Mouse (Mus musculus): ENCODE measurements around the gene Col4a6.

Gene Col4a6

DNA sequence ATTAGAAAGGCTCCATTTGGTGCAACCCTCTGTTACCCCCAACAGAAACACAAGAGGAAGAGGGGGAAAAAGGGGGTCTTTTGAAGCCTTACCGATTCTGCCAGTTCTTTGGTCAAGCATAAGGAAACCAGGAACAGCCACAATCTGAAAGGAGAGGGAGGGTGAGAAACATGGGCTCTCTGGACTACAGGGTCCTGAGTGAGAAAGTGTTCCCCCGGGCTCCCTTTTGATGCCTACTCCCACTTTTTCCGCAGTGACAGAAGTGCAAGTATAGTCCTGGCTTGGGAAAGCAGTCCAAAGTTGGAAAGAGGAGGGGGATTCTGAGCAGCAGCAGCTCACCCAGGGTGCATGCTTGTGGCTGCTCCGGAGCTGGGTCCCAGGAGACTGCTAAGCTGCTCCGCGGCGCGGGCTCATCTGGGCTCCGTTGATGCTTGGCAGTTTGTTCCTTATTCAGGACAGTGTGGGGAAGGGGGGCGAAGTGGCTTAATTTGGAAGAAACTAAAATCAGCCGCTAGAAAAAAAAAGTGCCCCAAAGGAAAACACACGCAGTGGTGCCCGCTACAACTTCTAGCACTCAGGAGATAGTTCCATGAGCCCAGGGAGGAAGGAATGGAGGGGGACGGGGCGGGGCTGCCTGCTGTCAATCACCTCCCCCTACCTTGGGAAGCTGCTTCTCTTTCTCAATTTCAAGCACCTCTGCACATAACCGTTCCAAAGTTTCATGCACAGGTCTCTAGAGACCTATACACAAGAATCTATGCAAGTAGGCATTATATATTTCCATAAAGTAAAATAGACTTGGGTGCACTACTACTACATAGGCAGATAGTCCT lies at the start of gene Col4a6:
Gene Col4a6, minus strand, starts transcription at position 607 of the 833 bp plus-strand sequence.
- DNase-seq: no peak

DNA sequence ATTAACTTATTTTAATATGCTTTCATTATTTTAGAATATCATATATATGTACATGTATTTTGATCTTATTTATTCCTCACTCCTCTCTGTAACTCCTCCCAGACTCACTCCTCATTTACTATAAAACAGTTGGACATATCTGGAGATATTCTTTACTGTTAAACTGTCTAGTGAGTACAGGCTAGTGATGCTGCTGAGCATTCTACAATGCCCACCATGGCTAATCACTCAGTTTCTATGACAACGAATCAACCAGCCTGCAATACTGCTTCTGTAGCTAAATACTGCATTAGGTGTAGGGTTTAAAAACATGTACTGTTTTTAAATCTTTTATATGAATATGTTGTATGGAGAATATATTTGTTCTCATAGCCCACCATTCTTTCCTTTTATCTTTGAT lies 29.2 kb upstream of the Col4a6 start:
- no peak for DNase-seq

DNA sequence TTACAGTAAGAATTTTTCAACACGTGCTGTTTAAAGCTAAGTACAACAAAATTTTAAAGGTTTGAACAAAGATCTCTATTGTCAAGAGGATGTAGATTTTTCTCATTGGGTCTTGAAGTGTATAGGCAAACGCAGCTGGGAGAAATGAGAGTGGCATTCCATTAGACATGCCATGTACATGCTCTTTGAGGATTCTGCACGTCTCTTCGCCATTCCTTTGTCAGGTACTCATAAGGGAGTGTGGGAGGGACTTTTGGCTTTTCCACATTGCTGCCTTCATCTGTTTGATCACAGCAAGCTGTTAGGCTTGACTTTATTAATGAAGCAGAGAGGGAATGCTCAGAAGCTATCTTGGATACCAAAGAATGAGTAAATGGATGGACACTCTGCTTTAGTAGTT lies 20.7 kb upstream of the Col4a6 start:
- no peak for DNase-seq

GRCm38 (mm10) chrX:141475566-141476327 lies 1.9 kb upstream of the Col4a6 start:
- DNase-seq: no peak

GRCm38 (mm10) chrX:141475110-141475509 lies 1.2 kb upstream of the Col4a6 start, which contains the start of gene Col4a5:
Gene Col4a5, plus strand, starts transcription at chrX:141475385.
- DNase-seq: peak in 1 of 2 experiments; percentile 3

DNA sequence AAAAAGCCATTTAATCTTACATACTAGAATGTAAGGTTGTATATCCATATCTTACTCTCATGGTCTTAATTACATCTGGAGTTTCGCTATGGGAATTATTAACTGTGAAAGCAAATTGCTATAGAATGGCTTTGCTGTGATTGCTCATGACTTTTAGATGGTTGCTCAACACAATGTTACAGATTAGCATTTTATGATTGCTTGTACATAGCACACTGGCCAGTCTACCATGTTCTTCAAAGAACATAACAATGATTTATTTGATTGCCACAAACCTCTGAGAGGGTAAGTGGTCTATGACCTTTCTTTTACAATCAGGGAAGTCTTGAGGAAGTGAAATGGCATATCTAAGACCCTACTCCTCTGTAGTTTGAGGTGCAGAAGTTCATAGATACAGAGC lies 25.9 kb downstream of the Col4a6 start:
- DNase-seq: no peak

DNA sequence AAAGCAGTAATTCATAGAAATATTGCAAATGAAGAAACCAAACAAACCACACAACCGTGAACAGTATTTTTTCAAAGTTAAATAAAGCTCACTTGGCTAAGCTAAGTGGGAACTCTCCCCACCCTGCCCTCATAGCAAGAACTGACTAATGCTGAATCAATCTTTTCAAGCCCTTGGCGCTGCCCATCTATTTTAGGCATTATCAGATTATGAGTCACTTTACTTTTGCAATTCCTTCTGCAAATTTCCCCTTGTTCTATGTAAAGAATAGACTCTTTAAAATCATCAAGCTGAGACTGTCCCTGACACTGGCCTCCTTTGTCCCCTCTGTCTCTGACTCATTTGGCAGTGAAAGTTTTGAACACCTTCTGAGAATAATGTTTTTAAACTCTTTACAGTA lies 34.5 kb downstream of the Col4a6 start:
- no peak for DNase-seq

DNA sequence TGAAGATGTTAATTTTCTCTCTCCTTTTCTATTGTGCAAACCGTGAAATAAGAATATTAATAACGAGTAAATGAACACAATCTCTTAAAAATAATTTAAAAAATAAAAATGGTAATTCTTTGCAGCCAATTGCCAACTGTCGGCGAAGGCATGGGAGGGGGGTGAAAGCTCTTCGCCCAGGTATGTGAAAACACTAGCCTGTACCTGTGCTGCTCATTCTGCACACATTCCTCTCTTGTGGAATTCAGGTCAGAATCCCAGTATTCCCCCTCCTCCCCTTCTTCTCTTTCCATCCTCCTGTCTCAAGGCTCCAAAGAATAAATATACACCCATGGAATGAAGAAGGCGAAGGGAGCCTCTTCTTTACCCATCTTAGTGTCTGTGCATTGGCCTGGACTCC lies 37.1 kb downstream of the Col4a6 start:
- DNase-seq: no peak

GRCm38 (mm10) chrX:141415318-141415717 lies 58.6 kb downstream of the Col4a6 start:
- DNase-seq: no peak

DNA sequence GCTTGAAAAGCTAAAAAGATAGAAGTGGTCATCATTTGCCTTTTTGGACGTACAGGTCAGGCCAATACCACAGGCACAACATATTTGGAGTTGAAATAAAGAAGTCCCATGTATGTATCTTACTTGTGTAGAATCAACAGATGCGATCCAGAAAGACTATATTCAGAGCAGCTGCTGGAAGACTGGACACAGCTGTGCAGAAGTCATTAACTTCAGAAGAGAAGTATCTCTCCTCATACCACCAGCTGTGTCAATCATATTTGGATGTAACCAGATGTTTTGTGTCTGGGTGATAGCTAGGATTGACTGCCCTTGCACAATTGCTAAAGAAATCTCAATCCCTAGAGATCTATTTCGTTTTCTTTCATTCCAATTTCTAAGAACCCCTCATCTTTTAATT lies 77.6 kb downstream of the Col4a6 start:
- DNase-seq: no peak

DNA sequence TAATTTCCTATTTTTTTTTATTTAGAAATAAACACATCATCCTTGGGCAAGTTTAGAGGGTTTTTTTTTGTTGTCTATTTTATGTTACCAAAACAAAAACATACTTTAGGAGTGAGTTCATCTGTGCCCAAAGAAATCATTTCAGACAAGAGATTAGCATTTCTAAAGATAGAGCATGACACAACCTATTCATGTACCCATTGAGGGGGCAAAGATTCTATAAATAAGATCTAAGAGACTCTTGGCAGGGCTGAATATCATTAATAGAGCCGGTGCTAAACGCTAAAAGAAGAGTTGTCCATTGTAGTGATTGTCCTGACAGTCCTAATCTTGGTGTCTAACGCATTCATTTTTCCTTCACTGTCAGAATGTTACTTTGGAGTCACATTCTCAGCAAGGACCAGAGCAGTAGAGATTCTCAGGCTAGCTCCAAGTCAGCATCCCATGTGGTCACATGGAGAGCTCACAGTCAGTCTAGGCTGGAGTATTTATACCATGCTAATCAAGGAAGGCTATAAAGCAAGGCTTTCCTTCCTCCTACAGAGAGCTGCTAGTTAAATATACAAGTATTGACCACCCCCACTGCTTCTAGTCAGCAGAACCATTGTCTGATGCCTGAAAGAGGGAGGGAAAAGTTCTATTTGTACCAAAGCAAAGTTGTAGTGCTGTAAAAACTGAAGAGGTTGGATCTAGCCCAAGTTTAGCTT lies 88.3 kb downstream of the Col4a6 start:
- no peak for DNase-seq

DNA sequence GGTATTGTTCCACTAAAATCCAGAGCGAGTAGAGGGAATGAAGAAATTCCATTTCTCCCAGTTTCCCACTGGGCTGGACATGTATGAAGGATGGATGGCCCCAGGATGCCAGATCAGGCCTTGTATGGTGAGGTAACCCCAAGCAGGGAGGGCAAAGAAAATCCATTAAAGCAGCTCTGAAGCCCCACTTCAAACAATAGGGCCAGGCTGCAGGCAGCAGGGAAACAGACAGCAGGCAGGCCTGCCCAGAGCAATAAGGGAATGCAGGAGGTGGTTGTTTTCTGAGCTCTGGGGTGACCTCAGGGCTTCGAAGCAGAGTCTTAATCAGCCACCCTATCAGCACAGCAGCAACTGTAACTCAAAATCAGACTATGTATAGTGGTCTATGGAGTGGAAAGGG lies 89.2 kb downstream of the Col4a6 start:
- DNase-seq: no peak

- no peak for DNase-seq
Measured at GRCm38 (mm10) chrX:141370276-141370675, 103.6 kb downstream of the Col4a6 start.

GRCm38 (mm10) chrX:141363331-141363730 lies 110.5 kb downstream of the Col4a6 start:
- no peak for DNase-seq

DNA sequence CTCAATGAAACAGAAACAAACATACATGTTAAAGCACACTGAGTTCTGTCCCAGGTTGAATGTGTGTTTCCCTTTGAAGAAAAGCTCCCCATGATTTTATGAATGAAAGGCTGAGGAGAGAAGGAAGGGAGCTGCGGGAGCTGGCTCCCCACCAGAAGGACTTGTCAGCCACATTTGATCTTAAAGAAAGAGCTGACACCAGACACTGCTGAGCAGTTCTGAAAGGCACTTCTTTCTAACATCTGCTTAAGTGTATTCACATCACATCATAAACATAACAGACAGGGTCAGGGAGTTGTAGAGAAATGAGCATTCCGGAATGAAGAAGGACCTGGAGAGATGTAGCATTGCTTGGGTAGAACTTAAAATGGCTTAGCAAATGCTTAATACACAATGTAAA lies 132.5 kb downstream of the Col4a6 start:
- DNase-seq: no peak

GRCm38 (mm10) chrX:141328044-141328443 lies 145.8 kb downstream of the Col4a6 start:
- DNase-seq: no peak

DNA sequence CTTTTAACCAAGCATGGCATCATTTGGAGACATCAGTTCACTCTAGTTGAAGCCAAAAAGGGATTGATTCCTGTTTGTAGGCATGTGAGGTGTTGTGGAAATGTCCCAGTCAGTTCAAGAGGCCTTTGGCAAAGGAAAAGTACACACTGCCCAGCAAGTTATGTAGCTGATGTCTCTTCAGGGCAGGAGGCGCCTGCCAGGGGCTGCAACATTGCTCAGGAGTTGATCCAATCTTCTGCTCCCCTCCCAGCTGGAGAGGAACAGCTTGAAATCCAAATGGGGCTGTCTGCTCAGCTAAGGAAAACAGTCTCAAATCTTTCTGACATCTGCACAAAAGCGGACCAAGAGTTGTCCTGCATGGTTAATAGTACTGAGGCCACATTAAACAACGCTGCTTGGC lies 149.7 kb downstream of the Col4a6 start:
- no peak for DNase-seq

DNA sequence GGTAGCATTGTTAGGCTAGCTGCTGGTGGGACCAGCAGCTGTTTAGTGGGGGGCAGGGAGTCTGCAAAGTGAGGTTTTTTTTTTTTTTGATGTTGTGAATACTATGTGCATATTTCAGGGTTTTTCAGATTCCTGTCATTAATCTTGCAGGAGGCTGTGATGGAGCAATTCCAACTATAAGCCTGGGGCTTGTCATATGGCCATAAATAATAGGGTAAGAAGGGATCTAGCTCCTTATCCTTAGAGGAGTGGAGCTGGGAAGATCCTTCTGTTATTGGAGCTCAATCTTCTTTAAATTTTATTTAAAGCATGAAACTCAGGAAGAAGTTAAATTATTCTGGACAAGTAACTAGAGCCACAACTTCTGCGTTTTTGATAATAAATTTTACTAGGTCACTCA lies 157.7 kb downstream of the Col4a6 start:
- no peak for DNase-seq

- DNase-seq: no peak
Measured at GRCm38 (mm10) chrX:141315795-141316194, 158.1 kb downstream of the Col4a6 start.

DNA sequence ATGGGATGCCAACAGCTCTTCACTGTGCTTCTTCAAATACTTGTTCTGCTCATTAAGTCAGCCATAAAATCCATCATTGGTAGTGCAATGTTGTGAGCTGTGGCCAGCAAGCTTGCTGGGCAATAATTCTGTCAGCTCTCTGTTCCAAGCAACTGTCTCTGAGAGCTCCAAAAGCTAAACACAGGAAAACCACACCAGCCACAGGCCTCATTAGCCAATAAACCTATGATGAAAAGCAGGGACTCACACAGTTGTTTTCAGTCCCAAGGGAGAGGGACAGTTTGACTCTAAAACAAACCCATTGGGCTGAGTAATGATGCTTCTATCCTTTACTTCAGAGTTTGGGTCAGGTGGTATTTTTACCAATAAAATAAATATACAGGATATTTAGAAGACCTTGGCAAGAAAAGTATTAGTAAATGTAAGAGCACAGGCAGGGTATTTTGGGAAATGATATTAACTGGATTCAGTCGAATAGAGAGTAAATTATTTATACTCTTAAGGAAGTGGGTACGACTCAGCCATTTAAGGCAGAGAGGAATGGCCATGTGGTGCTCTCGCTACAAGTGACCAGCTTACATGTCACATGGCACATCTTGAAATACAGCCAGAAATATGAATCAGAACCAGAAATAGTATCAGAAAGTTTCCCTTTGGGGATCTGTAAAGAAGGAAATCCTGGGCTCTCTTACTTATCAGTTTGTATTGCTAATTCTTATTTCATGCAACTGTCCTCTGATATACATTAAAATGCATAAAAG lies 181.0 kb downstream of the Col4a6 start:
- no peak for DNase-seq

GRCm38 (mm10) chrX:141276397-141276796 lies 197.5 kb downstream of the Col4a6 start:
- DNase-seq: no peak

- no peak for DNase-seq
Measured at GRCm38 (mm10) chrX:141265986-141266385, 207.9 kb downstream of the Col4a6 start.

DNA sequence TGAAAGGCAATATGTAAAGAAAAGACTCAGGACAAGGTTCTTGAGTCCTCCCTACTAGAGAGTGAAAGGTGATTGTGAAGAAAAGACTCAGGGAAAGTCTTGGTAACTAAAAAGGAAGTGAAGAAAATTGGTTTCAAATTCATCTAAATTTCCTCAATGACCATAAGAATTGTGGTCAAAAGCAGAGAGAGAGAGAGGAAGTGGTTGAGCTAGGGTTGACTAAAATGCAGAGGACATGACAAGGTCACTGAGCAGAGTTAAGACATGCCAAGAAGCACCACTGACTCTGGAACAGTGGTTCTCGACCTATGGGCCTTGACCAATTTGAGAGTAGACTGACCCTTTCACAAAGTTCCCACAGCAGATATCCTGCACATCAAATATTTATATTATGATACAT lies 224.2 kb downstream of the Col4a6 start:
- no peak for DNase-seq

Data from thymus, adult 18-20 months (tissue).